Mouse (Mus musculus) granulocyte monocyte progenitor cell, adult 5-6 weeks (primary cell): ENCODE results near the gene Foxd1. TPM values are rescaled to one million over a fixed set of nuclear protein-coding genes. Genes with fewer than 3 reads are reported as not detected.
A peak's percentile ranks its signal among the peaks of the same experiment; 100 is the strongest.

Experiments
- ATAC-seq: replicated peaks from 2 replicates; pipeline ENCODE4 v1.8.0; 2016; ENCODE audit warnings: mild to moderate bottlenecking, moderate TSS enrichment, inconsistent platforms; ENCODE audit not compliant: poor library complexity, severe bottlenecking
- total RNA-seq, 2 experiments: library from RNA; stranded (forward) in 1 of 2; stranded (reverse) in 1 of 2; fragments of 200-712, 200-1000 nt in 1 of 2; fragments of >200 nt in 1 of 2; fragmentation: Nextera tagmentation in 1 of 2; gene quantifications; 2 replicates each; pipeline ENCODE4 v1.2.3; 2014 to 2017

The Foxd1 gene
- total RNA-seq, 2 experiments from 2014 or later, result not detected

DNA sequence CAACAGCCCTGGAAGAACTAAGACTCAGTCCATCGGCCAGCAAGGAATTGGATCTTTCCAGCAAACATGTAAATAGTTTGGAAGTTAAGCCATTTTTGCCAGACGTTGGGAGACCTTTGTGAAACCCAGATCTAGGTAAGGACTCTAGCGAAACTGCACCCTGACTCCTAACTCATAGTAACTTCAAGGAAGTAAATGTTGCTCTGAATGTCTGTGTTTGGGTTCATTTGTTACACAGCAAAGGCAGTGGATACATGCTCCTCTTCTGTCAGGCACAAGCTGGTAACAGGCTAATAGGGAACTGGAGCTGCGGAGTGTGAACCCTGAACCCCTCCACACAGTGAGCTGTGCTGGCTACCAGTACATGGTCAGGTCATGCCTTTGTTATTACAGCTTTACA, 28.7 kb downstream of the Foxd1 start:
- ATAC-seq, result no peak

DNA sequence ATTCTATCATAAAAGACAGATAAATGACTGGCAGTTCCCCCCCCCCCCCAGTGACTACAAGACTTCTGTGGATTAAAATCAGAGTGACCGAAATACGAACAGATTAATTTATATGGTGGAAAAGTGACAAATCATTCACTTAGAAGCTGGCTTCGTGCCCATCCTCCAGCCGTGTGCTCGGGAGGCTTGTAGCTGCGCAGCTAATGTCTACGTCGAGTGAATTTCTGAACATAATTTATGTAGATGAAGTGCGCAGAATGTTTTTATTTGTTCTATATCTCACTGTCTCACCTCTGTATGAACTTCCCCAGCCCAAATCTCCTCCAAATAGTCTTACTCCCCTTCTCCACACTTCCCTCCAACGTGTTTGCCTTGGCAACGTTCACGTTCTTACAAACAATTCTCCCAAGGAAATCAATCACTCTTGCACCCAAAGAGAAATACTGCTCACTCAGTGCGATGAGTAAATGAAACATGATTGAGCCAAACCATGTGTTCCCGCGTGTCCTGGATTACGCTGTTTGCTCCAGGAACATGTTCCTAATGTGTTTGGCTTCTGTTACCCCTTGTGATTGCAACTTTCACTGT, 30.0 kb downstream of the Foxd1 start:
- no peak for ATAC-seq

- no peak for ATAC-seq
These were observed 31.8 kb downstream of the Foxd1 start for GRCm38 (mm10) chr13:98385877-98386276.

GRCm38 (mm10) chr13:98389092-98389491, 35.0 kb downstream of the Foxd1 start:
- ATAC-seq, result no peak

GRCm38 (mm10) chr13:98390363-98390762, 36.3 kb downstream of the Foxd1 start:
- no peak for ATAC-seq

GRCm38 (mm10) chr13:98390771-98391634, 37.0 kb downstream of the Foxd1 start:
- peak; percentile 17; the same call in 1 of the 2 replicates for ATAC-seq

GRCm38 (mm10) chr13:98391635-98391990, 37.6 kb downstream of the Foxd1 start:
- no peak for ATAC-seq

DNA sequence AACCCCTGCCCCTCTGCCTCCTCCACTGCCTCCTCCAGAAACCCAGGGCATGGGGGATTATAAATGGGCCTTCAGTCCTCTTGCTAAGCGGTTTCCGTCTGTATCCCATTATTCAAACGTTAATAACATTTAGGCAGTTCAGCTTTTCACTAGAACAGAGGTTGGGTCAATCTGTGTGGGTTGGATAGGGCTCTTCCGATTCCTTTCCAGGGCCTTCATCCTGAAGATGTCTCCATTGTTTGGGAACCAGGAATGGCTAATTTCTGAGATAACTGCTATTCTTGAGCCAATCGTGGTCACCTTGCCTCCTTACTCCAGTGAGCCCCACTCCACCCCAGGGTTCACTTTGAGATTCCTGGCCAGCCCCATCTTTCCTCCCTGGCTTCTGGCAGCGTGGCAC, 38.0 kb downstream of the Foxd1 start:
- ATAC-seq, result no peak

DNA sequence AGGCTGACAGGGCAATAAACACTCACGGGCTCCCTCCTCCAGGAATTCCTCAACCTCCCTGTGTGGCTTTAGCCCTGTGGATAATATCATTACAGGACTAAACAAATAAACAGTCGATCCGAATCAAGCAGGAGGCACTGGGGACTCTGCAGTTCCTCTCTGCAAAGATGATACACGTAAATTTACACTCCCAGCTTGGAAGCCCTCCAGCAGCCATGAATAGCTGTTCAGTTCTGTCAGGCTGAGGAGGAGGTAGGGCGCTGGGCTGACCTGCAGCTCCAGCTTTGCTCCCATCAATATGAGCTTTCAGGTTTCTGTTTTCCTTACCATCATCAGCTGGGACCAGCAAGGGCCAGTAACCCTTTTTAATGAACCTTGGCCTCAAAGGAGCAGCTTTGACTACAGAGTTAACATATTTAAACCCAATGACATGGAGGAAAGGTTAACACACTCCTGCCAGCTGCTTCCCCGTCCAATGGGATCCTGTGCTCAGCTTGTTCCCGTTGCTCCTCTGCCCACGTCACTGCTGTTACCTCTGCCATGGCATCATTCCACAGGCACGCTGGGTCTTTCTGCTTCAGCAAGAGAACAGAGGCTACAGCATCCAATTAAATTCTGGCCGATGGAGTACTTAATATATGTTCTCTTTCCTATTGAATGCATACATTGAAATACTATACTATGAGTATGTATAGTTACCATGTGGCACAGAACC, 39.5 kb downstream of the Foxd1 start:
- no peak for ATAC-seq

Other genes with a start within 250 kb of the Foxd1 start
- 0.88 and 2.5 TPM in 2 replicates for gene Arhgef28, start 147.8 kb upstream of the Foxd1 start, total RNA-seq (2014; fragmentation: Nextera tagmentation)
- 2.9 and 4.4 TPM in 2 replicates for gene Arhgef28, start 147.8 kb upstream of the Foxd1 start, total RNA-seq (2017)
- gene Utp15, start 91.2 kb upstream of the Foxd1 start, total RNA-seq (2014; fragmentation: Nextera tagmentation), result 24.9 and 26.4 TPM in 2 replicates
- gene Utp15, start 91.2 kb upstream of the Foxd1 start, total RNA-seq (2017), result 47.6 and 53.0 TPM in 2 replicates
- gene Ankra2, start 91.2 kb upstream of the Foxd1 start, total RNA-seq (2014; fragmentation: Nextera tagmentation), result 20.8 and 23.2 TPM in 2 replicates
- gene Ankra2, start 91.2 kb upstream of the Foxd1 start, total RNA-seq (2017), result 9.8 and 18.1 TPM in 2 replicates
- not detected in 2 replicates for gene Gm21976, start 74.4 kb upstream of the Foxd1 start, total RNA-seq (2014; fragmentation: Nextera tagmentation)
- gene Gm21976, start 74.4 kb upstream of the Foxd1 start, total RNA-seq (2017), result not detected in 2 replicates
- gene Btf3, start 37.2 kb upstream of the Foxd1 start, total RNA-seq (2014; fragmentation: Nextera tagmentation), result 959 and 1,109 TPM in 2 replicates
- 1,746 and 2,150 TPM in 2 replicates for gene Btf3, start 37.2 kb upstream of the Foxd1 start, total RNA-seq (2017)
- gene Gm10320, start 137.8 kb downstream of the Foxd1 start, total RNA-seq (2014; fragmentation: Nextera tagmentation), result 2.2 and 5.0 TPM in 2 replicates
- gene Gm10320, start 137.8 kb downstream of the Foxd1 start, total RNA-seq (2017), result 2.2 and 3.5 TPM in 2 replicates